Comparison of ENCODE assay signal across 15 mouse cellular contexts in the genomic region with DNA sequence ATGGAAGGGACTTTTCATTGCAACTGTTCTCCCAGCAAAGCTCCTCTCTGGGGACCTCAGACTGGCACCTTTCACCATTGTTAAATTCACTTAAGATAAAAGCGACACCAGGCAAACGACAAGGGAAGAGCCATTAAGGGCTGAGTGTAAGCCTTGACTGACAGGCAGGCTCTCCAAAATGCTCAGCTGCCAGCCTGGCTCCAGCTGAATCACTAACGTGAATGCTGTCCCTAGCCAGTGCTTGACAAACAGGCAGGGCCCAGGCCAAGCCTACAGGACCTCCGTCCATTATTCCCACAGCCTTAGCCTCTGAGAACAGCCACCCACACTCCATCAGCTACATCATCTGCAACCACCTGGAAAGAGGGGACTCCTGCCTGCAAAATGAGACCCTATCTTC.
"Had no signal": no experiment of that assay in that cellular context is flagged by ENCODE, and none has a peak within 500 bp of the region (broad histone marks: within the 10 kb centered on the region; RNA-seq: fewer than 3 reads in every experiment).

No protein-coding gene starts in this region.

- DNase-seq: kidney, postnatal 14 days; left cerebral cortex, postnatal 4 days; lung, adult 2 months; lung, postnatal 10 days; lung, postnatal 4 days; retina, postnatal 1 day; right cerebral cortex, postnatal 4 days; spleen, adult 18-20 months; thymus, adult 18-20 months; thymus, postnatal 14 days had no signal

- H3K9ac ChIP-seq: limb, embryonic 13.5 days; liver, embryonic 14.5 days; neural tube, embryonic 13.5 days had no signal

- ATAC-seq: midbrain, embryonic 16.5 days had no signal

- H3K27me3 ChIP-seq: neural tube, embryonic 13.5 days had no signal

- H3K4me3 ChIP-seq: limb, embryonic 13.5 days; neural tube, embryonic 13.5 days had no signal

- H3K36me3 ChIP-seq: limb, embryonic 13.5 days; neural tube, embryonic 13.5 days had no signal

- H3K27ac ChIP-seq: limb, embryonic 13.5 days; liver, embryonic 14.5 days; neural tube, embryonic 13.5 days had no signal

- H3K4me2 ChIP-seq: limb, embryonic 13.5 days; midbrain, embryonic 11.5 days; neural tube, embryonic 13.5 days had no signal

- H3K9me3 ChIP-seq: limb, embryonic 13.5 days; neural tube, embryonic 13.5 days had no signal
